In genomic region chr2:104854836-104855235, GRCm38 (mm10) we compare ENCODE assay signal across 18 mouse cellular contexts. TPM values are rescaled to one million over a fixed set of nuclear protein-coding genes. Genes with fewer than 3 reads are reported as not detected.
"Had no signal": no experiment of that assay in that cellular context is flagged by ENCODE, and none has a peak within 500 bp of the region (broad histone marks: within the 10 kb centered on the region; RNA-seq: fewer than 3 reads in every experiment).

No protein-coding gene starts in this region.

- H3K9me3 ChIP-seq: liver, embryonic 12.5 days; midbrain, embryonic 12.5 days; neural tube, embryonic 12.5 days had no signal

- DNase-seq: lung, adult 18-20 months; lung, embryonic 14.5 days; lung, postnatal 10 days; lung, postnatal 4 days; right cerebral cortex, postnatal 14 days; right cerebral cortex, postnatal 4 days; spleen, adult 18-20 months; thymus, adult 2 months; thymus, postnatal 25 days; thymus, postnatal 4 days had no signal

- H3K36me3 ChIP-seq: liver, embryonic 12.5 days; midbrain, embryonic 12.5 days; neural tube, embryonic 12.5 days had no signal

- H3K9ac ChIP-seq: liver, embryonic 12.5 days; liver, embryonic 14.5 days; lung, embryonic 14.5 days; midbrain, embryonic 12.5 days; neural tube, embryonic 12.5 days had no signal

- ATAC-seq: liver, embryonic 12.5 days; midbrain, embryonic 16.5 days had no signal

- H3K4me2 ChIP-seq: liver, embryonic 12.5 days; lung, embryonic 14.5 days; midbrain, embryonic 12.5 days; neural tube, embryonic 12.5 days had no signal

- H3K4me1 ChIP-seq: liver, embryonic 12.5 days; neural tube, embryonic 12.5 days had no signal

- H3K27ac ChIP-seq: liver, embryonic 12.5 days; liver, embryonic 14.5 days; midbrain, embryonic 12.5 days; neural tube, embryonic 12.5 days had no signal

- H3K4me3 ChIP-seq: liver, embryonic 12.5 days; midbrain, embryonic 12.5 days; neural tube, embryonic 12.5 days had no signal

RNA-seq across cellular contexts. Expression of gene Ccdc73, which starts 12.8 kb away (rescaled TPM):
- total RNA-seq: megakaryocyte-erythroid progenitor cell, adult 5-6 weeks; neutrophil, adult 5-6 weeks had no signal
- polyA plus RNA-seq: small intestine, adult 2 months had no signal
